Mouse (Mus musculus) monocyte, adult 5-6 weeks (primary cell): ENCODE data around the gene Stk17b. TPM values are rescaled to one million over a fixed set of nuclear protein-coding genes. Genes with fewer than 3 reads are reported as not detected.

Experiments
- ATAC-seq: fragments of 153-309, 156-312 bp; replicated peaks from 2 replicates; pipeline ENCODE4 v1.8.0; 2017; ENCODE audit warnings: mild to moderate bottlenecking; ENCODE audit not compliant: low TSS enrichment, insufficient number of reproducible peaks, severe bottlenecking, poor library complexity, low FRiP score
- total RNA-seq: library from RNA; stranded (forward); fragments of 200-1000, 200-491, 200-594 nt; gene quantifications from 3 replicates; pipeline ENCODE4 v1.2.3, GENCODE M21; 2017

Gene Stk17b
- total RNA-seq: 596 to 1,071 TPM (median 1,020 TPM) in 3 replicates

GRCm38 (mm10) chr1:53784721-53785418 is at the start of gene Stk17b:
Gene Stk17b (minus strand): TSS chr1:53785224.
- ATAC-seq: peak; percentile 94

DNA sequence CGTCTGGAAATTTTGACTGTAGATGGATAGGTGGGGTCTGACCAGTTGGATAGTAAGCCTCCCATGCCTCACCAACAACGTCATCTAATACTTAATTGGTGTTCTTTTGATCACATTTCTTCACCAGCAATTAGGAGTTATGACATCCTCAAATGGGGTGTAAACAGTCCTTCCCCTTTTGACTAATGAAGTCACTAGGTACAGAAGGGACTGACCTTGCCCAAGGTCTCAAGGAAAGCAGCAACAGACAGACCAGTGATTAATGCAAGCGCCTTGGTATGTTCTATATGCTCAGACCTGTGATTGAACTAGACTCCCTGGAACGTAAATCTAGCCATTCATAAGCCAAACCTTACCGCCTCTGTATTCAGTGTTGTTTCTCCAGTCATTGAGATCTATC is 45.3 kb upstream of the Stk17b start:
- peak; percentile 71 for ATAC-seq

GRCm38 (mm10) chr1:53829089-53829488 is 44.1 kb upstream of the Stk17b start:
- no peak for ATAC-seq

- peak; percentile 74 for ATAC-seq
Observed at GRCm38 (mm10) chr1:53824446-53825337, 39.7 kb upstream of the Stk17b start.

- peak; percentile 89 for ATAC-seq
Observed at GRCm38 (mm10) chr1:53823687-53824445, 38.8 kb upstream of the Stk17b start.

DNA sequence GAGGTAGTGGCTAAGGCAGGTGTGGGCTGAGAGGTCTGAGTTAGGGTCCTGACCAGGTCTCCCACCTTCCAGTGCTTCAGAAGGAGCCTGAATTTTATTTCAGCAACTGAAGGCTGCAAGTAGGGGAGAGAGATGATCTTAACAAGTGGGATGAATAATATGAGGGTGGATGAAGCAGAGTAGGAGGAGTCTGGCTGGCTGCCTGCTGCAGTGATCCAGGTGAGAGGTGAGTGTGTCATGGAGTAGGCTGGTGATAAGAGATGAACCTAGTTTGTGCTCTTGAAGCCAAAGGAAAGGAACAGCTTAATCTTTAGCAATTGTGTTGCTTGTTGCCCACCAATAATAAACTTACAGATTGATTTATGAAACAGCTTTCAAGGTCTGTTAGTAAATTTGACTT is 37.0 kb upstream of the Stk17b start:
- ATAC-seq: no peak

DNA sequence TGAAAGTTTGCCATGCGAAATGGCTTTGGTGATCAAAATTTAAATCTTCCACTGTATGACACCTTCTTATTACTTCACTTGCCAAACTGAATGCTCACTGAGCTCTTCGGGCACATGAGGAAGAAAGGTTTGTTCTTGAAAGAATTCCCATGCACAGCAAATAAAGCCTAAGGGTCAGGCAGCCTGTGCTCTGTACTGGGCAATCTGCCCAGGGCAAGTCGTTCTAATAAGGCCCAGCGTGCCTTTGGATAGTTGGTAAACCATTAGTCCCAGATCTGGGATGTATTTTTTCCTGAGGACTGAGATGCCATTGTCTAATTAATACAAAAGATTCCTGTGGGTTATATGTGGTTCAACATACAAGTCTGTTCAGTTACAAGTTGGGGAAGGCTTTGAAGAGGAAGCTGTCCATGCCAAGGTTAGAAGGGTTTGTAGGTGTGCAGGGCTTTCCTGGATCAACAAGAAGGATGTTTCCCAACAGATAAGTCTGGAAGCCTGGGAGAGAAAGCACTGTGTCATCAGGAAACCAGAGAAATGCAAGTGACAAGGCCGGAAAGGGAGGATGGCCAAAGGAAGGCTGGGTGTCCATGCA is 35.1 kb upstream of the Stk17b start:
- ATAC-seq: no peak

- ATAC-seq: peak; percentile 68
Observed at GRCm38 (mm10) chr1:53818072-53818862, 33.2 kb upstream of the Stk17b start.

DNA sequence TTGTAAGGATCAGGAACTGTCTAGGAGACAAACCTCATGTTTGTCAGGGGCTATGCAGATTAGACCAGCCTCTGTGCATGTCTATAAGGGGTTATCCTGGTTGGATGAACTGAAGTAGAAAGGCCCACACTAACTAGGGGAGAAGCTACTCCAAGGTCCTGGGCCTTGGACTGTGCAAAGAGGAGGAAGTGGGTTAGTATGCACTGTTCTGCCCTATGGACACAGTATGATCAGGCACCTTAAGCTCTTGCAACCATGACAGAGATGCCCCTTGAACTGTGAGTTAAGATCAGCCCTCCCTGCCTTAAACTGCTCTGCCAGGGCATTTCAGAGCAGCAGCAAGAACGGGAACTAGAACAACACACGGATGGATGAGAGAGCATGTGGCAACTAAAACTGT is 31.3 kb upstream of the Stk17b start:
- ATAC-seq: peak; percentile 73

GRCm38 (mm10) chr1:53814077-53814705 is 29.2 kb upstream of the Stk17b start:
- no peak for ATAC-seq

GRCm38 (mm10) chr1:53811919-53812318 is 26.9 kb upstream of the Stk17b start:
- ATAC-seq: no peak

- no peak for ATAC-seq
Observed at GRCm38 (mm10) chr1:53808229-53808628, 23.2 kb upstream of the Stk17b start.

DNA sequence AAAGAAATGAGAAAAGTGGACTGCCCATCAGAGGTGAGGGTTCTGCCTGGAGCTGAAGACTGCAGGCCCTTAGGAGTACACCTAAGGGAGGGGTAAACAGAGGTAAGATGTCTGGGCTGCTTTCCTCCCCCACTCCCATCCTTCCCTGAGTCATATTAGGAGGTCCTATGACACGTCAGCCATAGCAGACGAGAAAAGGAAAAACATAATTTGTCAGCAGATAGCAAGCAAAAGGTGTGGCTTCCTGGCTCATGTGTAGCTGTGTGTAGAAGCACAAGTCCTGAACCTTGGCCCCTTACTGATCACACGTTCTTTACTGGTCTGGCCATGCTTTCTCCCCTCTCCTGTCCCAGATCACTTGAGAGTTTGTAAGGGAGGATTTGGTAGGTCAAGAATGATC is 12.8 kb upstream of the Stk17b start:
- no peak for ATAC-seq

GRCm38 (mm10) chr1:53797074-53797473 is 12.1 kb upstream of the Stk17b start:
- no peak for ATAC-seq

GRCm38 (mm10) chr1:53796271-53796670 is 11.2 kb upstream of the Stk17b start:
- ATAC-seq: no peak

- ATAC-seq: no peak
Observed at GRCm38 (mm10) chr1:53795591-53795990, 10.6 kb upstream of the Stk17b start.

DNA sequence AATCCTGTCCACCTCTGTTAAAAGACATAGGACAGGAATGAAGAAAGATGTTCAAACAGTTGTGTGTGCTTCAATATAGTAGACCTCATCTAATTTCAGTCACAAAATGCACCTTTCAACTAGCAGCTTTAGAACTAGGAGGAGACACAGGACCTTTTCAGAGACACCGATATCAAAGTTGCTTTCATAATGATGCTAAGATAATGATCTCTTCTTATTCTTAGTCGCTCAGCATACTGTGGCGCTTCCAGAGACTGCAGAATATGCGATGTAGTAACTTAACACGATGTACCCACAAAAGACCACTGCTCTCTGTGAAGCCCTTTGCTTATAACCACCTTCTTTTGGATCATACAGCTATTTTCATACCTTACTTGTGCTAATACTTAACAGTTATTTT is 10.1 kb upstream of the Stk17b start:
- no peak for ATAC-seq

DNA sequence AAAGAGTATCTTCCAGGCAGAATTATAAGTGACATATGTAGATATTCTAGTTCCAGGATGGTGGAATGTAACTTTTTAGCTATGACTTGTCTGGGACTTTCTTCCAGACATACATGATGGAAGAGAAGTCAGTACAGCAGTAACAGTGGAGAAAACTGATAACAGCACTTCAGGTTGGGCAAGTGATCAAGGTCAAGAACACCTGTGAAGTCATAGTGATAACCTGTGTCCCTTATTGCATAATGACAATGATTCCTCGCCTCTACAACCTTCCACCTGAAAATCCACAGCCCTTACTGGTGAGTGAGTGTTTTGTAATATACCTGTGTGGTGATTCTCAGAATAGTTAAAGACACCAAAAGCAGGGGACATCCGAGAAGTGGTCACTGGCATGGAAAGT is 9.3 kb upstream of the Stk17b start:
- ATAC-seq: no peak
